Mouse (Mus musculus): ENCODE results near the gene Eno3.

The Eno3 gene

DNA sequence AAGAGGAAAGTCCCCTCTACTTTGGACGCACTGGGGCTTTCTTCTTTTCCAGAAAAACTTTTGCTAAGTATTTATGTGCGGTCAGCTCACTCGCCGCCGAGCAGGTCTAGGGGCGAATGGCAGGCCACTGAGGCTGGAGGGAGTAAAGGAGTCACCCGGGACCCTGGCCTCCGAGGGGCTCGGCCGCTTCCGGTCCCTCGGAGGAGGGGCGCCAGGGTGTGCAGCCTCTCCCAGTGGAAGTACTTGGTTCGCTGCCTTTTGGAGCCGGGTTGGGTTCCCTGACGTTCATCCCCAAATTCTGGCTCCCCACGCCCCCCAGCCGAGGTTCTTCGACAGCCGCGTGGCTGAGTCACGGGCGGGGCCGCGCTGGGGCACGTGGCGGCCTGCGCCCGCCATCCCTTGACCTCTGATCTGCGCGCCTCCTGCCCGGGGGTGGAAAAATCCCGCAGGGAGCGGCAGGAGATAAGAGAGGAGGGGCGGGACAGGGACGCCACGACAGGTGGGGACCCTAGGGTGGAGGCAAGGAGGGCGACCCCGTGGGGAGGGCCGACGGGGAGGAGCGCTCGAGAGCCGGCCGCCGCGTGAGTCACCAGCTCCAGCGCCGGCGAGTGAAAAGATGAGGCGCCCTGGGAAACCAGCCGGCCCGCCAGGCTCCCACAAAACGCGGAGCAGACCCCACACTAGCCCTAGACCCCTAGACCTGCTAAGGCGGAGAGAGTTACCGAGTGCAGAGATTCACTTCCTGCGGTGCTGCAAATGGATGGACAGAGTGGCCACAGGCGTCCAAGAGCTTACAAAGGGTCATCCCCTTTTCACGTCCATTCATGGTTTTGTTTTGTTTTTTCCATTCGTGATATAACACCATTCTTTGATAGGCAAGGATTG is 1.2 kb upstream of the Eno3 start:
- in situ Hi-C loops (cut with MseI, MboI), result no loop called here

GRCm38 (mm10) chr11:70656456-70656927 is 510 bp upstream of the Eno3 start:
- in situ Hi-C loops (cut with MseI, MboI), result no loop called here

GRCm38 (mm10) chr11:70657573-70657972 is 571 bp downstream of the Eno3 start:
- in situ Hi-C loops (cut with MseI, MboI), result no loop called here

DNA sequence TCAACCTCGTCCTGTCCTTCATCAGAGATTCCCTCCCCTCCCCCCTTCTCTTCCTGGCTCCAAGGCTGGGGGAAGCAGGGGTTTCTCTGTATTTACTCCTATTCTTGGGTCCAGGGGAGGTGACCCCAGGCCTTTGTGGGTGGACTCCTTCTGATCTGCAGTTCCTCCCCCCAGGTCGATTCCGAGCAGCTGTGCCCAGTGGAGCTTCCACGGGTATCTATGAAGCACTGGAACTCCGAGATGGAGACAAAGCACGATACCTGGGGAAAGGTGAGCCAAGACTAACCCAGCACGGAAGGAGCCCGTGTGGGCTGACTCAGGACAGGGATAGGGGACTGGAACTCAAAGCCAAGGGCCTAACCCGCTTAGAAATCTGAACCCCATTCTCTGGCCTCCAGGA is 989 bp downstream of the Eno3 start:
- in situ Hi-C loops (cut with MseI, MboI), result no loop called here

DNA sequence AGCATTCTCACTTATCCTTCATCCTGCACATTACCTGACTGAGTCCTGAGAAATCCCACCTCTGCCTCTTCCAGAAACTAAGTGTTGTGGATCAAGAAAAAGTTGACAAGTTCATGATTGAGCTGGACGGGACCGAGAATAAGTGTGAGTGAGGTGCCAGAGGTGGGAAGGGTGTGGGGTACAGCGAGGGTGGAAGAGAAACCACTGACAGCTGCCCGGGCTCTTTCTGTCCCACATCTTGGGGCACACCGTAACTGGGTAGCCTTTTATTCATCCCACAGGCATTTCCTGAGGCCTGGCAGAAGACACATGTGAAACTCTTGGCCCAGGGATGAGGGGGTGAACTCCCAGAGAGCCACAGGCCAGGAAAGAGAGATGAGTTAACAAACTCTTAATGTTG is 1.5 kb downstream of the Eno3 start:
- in situ Hi-C loops (cut with MseI, MboI), result no loop called here

DNA sequence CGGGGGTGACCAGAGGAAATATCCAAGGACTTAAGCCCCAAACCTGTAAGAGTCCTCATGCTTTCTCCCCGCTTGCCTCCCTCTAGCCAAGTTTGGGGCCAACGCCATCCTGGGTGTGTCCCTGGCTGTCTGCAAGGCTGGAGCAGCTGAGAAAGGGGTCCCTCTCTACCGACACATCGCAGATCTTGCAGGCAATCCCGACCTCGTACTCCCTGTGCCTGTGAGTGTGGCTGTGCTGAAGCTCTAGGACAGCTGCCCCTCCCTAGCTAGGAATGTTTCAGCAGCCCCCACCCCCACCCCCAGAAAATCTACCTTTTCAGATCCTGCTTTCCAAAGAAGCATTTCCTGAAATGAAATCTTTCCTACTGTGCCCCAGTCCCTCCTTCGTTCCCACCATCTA is 1.9 kb downstream of the Eno3 start:
- in situ Hi-C loops (cut with MseI, MboI), result no loop called here

DNA sequence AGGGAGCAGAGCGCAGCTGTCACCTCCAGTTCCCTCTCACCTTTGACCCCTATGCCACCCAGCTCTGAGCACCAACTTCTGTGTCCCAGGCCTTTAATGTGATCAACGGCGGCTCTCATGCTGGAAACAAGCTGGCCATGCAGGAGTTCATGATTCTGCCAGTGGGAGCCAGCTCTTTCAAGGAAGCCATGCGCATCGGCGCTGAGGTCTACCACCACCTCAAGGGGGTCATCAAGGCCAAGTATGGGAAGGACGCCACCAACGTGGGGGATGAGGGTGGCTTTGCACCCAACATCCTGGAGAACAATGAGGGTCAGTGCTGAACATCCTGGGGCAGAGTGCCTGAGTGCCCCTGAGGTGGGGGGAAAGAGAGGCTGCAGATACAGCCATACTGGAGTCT is 3.6 kb downstream of the Eno3 start:
- in situ Hi-C loops (cut with MseI, MboI), result no loop called here

DNA sequence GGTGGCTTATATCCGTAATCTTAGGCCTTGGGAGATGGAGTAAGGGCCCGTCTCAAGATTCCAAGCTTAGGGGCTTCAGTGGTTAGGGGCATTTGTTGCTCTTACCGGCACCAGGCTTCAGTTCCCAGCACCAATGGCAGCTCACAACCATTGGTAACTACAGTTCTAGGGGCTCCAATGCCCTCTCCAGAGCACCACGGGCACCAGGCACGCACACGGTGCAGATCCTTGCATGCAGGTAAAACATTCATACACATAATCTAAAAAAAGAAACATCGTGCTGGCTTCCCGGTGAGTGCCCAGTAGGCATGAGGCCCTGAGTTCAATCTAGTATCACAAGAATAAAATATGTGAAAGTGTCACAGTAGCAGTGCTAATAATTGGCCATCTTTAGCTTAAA is 6.1 kb downstream of the Eno3 start:
- in situ Hi-C loops (cut with MseI, MboI), result no loop called here

- in situ Hi-C loops (cut with MseI, MboI), result no loop called here
Observed at GRCm38 (mm10) chr11:70663957-70664356, 7.0 kb downstream of the Eno3 start.

DNA sequence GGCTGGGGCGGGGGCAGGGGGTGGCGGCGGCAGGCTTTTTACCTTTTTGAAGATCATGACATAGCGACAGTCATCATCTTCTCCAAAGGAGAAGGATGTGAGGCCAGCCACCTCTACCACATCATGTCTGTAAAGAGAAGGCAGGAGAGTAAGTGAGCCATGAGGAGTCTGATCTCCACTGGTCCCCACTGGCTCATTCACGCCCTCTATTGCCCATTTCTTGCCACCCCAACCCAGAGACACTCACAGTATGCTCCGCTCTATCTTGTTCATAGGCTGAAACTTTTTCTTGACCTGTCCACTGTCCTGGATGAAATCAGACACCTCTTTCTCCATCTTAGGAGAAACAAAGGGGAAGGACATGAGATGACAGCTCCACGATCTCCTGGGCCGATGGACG is 7.7 kb downstream of the Eno3 start:
- in situ Hi-C loops (cut with MseI, MboI), result no loop called here

- in situ Hi-C loops (cut with MseI, MboI), result no loop called here
Observed at GRCm38 (mm10) chr11:70666687-70667086, 9.7 kb downstream of the Eno3 start.

DNA sequence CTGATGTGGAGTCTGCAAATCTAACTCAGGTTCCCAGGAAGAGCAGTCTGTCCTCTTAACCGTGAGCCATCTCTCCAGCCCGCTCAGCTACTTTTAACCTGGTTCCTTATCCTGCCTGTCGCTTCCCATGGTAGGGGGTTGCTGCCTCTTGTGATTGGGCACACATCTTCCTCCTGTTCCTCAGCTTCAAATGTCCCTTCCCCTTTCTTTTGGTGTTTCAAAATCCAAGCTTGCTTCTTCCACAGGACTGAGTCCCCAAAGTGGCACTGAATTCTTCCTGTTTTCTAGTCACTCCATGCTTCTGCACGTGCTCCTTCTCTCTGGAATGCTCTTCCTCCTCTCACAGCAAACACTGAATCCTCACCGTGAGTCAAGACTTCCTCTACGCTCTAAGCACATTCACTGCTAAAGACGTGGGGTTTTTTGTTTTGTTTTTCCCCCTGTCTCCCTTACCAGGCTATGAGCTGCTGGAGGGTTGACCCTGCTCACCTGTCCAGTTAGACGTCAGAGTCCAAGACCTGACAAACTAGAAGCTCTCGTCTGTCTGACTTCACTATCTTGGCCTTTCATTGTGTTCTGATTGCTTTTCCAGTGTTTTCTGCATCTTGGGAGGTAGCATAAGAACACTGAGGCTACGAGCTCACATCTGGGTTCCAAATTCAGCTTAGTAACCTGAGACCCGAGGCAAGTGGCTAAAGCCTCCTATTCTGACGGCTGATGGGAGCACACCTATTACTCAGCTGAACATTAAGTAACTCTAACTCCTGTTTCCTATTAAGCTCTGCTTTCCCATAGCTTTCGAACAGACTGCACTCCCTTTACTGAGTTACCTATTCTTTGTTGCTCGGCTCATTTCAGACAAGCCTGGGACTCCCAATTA is 10.5 kb downstream of the Eno3 start:
- in situ Hi-C loops (cut with MseI, MboI), result no loop called here

GRCm38 (mm10) chr11:70668335-70668770 is 11.4 kb downstream of the Eno3 start:
- in situ Hi-C loops (cut with MseI, MboI), result no loop called here

- in situ Hi-C loops (cut with MseI, MboI), result no loop called here
Observed at GRCm38 (mm10) chr11:70668771-70669505, 11.9 kb downstream of the Eno3 start, which contains the start of gene Spag7. Spag7 (minus strand) TSS chr11:70669416.

GRCm38 (mm10) chr11:70669582-70670345 is 12.8 kb downstream of the Eno3 start:
- in situ Hi-C loops (cut with MseI, MboI), result no loop called here

DNA sequence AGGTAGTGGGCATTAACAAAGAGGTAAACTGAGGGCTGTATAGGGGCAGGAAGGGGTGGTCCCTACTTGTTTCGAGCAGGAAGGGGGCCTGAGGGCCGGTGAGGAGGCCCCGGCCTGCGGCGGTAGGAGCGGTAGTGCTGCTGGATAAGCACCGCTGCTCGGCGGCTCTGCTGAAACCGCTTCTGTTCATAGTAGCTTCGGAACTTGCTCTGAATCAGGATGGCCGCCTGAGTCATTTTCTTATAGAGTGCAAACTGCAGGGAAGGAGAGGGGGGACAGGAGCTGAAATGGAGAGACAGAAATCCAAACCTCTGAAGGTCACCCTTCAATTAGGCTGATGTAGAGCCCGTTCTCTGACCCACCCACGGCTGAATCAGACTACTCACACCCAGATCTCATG is 13.5 kb downstream of the Eno3 start:
- in situ Hi-C loops (cut with MseI, MboI), result no loop called here

GRCm38 (mm10) chr11:70671333-70672047 is 14.5 kb downstream of the Eno3 start:
- in situ Hi-C loops (cut with MseI, MboI), result no loop called here

DNA sequence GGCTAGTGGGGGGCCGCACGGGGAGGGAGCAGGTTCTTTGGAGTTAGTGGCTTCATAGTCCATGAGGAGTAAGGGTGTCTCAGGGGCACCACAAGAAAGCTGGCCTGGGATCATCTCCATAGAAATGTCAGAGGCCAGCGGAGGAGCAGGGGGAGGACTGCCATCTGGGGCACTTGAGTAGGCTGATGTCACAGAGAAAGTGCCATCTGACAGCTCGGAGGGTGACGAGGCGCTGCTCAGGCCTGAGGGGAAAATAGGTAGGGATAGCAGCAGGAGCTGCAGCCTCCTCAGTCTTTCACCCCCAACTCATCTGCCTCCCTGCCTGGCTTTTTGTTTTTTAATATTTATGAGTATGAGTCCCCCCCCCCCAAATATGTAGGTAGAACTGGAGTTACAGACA is 17.0 kb downstream of the Eno3 start:
- in situ Hi-C loops (cut with MseI, MboI), result no loop called here

DNA sequence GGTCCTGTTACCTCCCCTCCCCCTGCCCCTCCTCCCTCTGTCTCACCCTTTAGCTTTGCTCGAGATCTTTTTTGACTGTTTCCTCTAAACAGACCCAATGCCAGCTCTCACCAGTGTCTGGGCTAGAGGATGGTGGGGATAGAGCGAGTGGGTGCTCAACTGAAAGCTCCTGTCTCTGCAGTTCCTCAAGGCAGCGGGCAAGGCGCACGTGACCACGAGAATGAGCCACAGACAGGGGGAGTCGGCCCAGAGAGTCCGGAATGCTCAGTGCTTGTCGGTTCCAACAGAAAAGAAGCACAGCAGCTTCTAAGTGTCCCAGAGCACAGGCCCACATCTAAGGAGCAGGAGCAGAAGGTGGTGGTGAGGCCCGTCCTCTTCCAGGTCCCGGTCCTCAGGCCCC is 17.5 kb downstream of the Eno3 start:
- in situ Hi-C loops (cut with MseI, MboI), result no loop called here

DNA sequence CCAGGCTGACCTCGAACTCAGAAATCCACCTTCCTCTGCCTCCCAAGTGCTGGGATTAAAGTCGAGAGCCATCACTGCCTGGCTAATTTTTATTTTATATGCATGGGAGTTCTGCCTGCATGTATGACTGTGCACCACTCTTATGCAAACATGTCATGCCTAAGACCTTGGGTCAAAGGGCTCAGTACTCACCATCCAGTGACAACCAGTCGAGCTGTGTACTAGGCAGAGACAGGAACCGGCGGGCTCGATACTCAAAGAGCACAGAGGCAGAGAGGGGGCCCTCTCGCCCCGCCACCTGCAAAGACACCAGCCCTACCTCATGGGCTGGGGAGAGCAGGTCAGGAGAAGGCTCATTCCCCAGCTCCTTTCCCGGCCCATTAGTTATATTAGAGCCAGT is 21.1 kb downstream of the Eno3 start:
- in situ Hi-C loops (cut with MseI, MboI), result no loop called here
